Mouse (Mus musculus) adrenal gland, postnatal 10 days (tissue): ENCODE data around the gene Alyref. TPM values are rescaled to one million over a fixed set of nuclear protein-coding genes. Genes with fewer than 3 reads are reported as not detected.
"Not testable (repeated sequence)": the region's sequence is repeated elsewhere in the genome, so short reads cannot be mapped to it uniquely, and the experiment has no call there.

Source experiments
- DNase-seq: peaks from one replicate; pipeline ENCODE4 v3.0.0; 2021; ENCODE audit warnings: mixed read lengths
- total RNA-seq, 2 experiments: library from RNA; stranded (reverse); gene quantifications; 2 replicates each; pipeline ENCODE4 v1.2.3; 2021

Alyref gene
- total RNA-seq, 2 experiments from 2014 or later, result 112 to 114 TPM

DNA sequence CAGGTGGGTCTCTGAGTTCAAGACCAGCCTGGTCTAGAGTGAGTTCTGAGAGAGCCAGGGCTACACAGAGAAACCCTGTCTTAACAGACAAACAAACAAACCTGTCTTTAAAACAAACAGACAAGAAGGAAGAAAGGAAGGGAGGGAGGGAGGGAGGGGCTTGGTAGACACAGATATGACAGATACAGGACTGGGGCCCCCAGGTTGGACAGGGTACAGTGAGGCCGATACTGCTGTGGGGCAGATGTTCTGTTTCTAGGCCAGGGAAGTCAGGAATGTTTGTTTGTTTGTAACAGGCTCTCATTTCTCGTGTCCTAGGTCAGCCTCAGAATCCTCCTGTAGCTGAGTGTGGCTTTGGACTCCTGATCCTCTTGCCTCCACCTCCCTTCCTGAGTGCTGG lies 5.4 kb upstream of the Alyref start:
- DNase-seq, result no peak

DNA sequence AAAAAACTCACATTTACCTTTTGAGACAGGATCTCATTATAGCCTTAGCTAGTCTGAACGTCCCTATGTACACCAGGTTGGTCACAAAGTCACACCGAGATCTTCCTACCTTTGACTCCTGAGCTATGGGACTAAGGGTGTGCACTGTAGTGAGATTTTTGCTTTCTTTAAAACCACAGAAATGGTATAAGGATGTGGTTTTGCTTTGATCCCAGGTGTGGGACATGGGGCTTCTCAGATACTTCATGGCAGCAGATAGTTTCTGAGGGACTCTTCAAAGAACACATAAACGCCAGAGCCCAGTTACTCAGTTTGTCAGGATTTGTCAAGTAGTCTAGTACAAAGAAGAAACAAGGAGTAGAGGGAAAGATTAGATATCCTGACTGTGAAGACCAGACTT lies 2.6 kb upstream of the Alyref start:
- DNase-seq, result no peak

DNA sequence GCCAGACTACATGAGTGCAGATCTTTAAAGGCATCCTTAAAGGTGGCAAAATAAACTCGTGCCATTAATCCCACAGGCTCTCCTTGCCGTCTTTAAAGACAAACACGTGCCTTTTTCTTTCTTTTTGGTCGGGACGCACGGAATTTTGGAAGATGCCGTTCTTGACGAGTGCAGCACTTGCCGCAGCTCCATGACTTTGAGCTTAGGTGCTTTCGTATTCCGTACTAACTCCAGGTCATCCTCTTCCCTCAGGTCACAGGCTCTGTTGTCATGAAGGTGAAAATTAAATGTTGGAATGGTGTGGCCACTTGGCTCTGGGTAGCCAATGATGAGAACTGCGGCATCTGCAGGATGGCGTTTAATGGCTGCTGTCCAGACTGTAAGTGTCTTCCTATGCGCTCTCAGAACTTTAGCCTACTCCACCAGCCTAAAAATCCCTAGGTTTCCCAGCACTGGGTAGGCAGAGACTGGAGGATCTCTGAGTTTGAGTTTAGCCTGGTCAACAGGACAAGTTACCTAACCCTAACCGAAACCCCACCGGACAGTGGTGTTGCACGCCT lies 905 bp upstream of the Alyref start:
- no peak for DNase-seq

DNA sequence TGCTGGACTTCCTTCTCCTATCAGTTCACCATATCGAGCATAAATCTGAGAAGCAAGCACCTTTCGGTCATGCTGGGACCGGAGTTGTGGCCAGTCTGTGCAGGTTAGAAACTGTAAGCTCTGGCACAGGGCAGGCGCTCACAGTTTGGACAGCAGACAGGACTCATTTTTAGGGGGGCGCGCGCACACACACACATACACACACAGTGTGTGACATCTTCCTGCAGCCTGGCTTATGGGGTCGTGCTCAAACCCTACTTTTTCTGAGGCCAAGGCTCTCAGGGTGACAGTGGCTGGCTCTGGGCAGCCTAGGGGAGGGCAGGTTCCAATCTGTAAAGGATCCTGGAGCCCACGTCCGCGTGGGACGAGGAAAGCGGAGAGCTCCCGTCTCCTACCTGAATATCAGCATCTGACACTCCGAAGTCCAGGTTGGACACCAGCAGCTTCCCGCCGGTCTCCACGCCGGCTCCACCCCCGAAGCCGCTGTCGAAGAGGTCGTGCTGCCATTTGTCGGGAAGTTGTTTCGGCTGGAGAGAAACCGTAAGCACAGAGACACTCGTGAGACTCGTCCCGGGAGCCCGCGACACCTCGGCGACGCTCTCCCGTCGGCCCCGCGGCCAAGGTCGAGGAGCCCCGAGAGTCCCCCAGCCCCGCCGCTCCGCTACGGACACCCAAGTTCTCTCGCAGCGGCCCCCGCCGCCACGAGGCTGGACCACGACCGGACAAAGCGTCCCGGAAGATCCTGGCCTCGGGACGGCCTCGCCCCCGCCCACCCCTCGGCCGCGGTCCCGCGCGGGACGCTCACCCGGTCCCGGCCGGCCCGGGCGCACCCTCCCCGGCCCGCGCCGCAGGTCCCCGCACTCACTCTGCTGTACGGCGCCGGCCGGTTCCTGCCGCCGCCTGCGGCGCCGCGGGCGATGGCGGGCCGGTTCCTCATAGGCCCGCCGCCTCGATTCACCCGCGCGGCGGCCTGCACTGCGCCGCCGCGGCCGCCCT lies 627 bp downstream of the Alyref start:
- DNase-seq, result no peak

DNA sequence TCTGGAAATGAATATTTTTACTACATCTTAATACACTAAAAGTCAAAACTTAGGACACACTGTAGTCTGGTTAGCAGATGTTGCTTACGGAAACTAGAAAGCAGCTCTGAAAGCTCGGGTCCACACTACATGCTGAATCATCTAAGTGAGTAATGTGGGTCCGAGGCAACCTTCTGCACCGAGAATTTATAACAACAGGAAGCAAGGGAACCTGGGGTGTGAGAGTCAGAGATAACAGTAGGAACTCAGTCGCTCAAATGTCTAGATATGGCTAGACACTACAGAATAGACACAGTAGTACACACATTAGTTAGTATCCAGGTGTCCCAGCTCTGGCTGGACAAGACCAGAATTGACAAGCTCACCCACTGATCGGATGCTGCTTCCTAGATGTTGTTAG lies 9.6 kb downstream of the Alyref start:
- no peak for DNase-seq

DNA sequence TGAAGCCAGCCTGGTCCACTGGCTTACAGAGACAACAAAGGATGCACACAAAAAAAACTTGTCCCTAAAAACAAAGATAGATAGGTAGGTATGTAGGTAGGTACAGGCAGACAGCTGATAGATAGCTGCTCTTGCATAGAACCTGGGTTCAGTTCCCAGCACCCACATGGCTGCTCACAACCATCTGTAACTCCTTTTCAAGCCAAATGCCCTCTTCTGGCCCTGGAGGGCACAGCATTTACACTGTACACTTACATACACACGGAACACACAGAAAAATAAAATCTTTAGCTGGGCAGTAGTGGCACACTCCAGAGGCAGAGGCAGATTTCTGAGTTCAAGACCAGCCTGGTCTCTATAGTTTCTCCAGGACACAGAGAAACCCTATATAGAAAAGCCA lies 14.2 kb downstream of the Alyref start:
- DNase-seq, result no peak

DNA sequence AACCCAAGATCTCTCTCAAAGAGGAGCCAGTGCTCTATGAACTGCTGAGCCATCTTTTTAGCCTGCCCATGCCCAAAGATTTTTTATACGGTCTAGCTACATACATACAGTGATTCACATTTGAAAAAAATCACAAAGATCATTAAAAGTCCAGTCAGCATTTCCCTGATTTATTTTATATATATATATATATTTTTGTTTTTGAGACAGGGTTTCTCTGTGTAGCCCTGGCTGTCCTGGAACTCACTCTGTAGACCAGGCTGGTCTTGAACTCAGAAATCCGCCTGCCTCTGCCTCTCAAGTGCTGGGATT lies 15.2 kb downstream of the Alyref start:
- DNase-seq, result not testable (repeated sequence)

DNA sequence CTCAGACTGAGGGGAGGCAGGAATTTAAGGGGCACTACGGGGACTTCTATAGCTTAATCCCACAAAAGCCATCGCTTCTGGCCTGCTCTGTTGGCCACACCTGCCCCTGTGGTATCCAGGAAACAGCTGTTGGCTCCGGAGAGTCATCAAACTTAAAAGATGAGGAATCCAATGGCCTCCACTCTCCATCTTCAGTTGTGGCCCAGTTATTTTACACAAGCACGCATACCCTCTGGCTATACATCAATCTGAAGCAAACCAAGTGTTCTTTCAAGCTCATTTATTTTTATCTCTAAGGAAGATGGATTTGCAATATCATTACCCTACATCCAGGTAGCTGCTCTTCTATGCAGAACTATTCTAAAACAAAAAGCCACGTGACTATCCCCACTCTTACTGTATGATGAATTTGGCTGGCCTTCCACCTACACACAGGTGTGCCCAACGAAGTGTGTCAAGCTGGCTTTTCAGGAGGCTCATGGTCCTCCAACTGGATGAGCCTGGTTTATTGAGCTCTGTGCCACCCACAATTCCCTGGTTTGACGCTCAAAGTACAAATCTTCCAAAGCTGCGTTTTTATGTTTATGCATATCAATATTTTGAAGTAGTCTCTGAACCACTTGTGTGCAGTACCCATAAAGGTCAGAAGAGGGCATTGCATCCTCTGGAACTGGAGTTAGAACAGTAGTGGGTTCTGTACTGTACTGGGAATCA lies 15.7 kb downstream of the Alyref start:
- DNase-seq, result peak; percentile 49

DNA sequence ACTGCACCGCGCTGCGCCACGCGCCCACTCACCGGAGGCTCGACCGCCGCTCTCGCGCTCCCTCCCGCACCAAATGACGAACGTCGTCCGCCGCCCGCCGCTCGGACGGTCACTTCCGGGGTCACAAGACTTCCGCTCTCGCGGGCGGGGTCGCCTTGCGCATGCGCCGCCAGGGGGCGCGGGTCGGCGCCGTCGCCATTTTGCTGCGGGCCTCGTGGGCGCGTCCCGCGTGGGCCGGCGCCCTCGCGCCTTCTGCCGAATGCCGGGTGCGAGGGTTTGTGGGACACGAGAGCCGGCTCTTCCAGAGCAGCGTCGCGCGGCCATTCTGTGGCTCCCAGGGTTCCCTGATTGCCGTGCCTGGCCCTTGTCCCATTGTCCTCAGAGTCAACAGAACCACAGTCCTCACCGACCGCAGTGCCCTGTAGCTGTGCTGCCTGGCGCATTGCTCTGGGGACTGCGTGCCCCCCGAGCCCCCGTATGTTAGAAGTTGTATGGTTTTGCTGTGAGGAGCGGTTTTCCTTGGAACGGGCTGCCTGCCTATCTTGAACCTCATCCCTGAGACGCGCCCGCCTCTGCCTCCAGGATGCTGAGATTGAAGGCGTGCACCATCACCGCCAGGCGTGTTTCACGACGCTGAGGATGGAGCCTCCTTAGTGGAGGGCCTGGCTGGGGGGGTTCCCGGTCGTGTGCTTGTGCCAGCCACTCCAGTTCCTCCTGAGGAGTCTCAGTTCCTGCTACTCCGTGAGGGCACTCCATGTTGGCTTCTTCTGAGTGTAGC lies 16.5 kb downstream of the Alyref start, which contains the start of gene Arhgdia:
Arhgdia (minus strand) TSS at position 135 of the 778 bp plus-strand sequence.
- DNase-seq, result peak; percentile 93

DNA sequence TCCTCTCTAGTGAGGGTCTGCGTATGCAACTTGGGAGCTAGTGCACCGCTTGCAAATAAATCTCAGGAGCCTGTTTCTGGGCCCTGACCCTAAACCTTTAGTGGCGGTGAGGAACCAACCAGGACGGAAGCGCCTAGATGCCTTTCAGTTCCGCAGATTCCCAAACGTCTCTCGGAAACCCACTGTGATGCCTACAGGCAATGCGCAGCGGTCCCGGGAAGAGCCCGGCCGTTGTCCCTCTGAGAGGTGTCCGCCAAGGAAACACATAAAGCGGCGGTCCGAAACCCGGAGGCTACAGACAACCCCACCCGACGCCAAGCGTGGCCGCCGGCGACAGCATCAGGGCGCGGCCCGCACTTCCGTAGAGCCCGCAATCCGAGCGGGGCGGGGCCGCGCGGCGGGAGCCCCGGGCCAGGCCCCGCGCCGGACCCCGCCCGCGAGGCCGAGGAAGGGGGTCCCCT lies 17.3 kb downstream of the Alyref start:
- peak; percentile 52 for DNase-seq

DNA sequence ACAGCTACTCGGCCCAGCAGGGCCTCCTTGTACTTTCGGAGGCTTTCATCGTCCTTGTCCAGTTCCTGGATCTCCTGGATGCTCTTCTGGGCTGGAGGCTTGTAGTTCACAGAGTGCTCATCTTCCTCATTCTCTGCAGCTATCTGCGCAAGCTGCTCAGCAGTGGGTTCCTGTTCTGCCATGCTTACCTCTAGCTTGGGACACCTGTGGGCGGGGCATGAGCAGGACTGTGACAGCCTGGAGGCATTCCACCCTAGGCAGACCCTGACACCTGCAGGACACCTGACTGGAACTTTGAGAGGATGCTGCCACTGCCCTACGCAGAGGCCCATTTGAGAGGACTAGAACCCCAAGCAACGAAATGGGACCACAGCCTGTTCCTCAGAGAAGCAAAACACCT lies 18.0 kb downstream of the Alyref start:
- peak; percentile 19 for DNase-seq

DNA sequence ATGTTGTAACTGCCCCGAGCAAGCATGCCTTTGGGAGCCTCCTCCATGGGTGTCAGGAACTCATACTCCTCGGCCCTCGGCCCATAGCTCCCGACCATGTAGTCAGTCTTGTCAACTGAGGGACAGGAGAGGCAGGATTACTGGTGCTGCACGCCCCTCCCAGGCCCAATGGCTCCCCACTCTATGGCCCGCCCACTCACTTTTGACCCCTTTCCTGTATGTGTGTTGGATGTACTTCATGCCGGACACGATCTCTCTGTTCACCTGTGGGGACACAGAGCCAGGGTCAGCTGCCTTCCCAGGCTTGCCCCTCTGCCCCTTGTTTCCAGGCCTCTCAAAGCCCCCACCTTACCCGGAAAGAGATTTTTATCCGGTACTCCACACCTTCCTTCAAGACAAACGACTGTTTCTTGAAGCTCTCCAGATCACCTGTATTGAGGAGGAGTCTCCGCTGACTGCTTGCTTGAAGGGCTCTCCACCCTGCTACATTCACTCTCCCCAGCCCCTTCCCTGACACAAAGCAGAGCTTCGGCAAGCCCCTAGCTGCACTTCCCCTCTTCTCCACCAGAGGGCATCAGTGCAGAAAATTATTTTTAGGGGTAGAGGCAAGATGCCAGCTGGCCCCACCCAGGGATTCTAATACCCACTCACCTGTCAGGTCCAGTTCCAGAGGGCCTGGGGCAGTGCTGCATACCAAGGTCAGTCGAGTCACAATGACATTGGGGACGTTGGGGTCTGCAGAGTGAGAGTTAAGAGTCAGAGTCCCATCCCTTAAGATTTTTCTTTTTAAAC lies 18.7 kb downstream of the Alyref start:
- DNase-seq, result peak; percentile 82

DNA sequence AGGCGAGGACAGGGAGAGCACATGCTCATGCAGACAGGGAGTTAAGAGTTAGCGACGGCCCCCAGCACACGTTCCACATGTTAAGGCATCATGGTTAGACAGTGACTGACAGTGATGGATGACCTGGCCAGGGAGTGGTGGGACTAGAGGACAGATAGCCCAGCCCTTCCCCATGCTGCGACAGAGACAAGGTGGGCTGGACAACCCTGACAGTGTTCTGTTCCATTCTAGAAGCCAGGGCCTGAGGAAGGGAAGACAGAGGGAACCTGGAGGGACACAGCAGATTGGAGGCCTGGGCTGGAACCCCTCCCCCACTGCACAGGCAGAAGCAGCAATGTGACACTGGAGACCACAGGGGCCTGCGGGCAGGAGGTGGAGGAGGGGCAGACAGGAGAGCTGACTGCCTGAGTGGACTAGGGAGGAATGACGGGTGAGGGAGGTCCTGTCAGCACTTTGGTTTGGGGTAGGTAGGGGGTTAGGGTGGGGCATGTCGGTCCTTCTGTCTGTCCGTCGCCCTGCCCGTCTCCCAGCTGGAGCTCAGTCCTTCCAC lies 19.4 kb downstream of the Alyref start:
- DNase-seq, result peak; percentile 12

DNA sequence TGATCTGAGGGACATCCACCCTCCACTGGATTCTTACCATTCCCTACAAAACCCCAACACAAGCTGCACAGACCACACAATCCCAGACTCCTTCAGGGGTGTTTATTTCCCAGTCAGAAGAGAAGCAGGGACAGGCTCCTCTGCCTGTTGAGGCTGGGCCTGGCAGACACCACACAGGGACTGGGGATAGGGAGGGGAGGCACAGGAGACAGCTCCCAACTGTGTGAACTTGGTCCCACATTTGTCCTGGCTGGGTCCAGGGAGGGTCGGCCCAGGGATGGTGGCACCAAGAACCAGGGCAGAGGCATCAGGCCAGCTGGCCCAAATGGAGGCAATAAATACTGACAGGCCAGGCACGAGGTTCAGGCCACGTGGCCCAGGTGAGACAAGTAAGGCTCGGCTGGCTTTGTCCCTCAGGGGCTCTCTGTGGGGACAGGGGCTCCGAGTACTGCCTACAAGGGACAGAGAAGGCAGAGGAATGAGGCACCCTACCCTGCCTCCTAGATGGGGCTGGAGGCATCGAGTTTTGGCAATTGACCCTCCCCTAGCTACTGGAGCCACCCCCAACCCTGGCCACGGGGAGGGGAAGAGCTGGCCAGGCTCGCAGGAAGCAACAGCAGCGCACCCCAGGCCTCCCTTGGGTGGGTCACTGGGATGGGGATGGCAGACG lies 20.0 kb downstream of the Alyref start:
- peak; percentile 22 for DNase-seq

DNA sequence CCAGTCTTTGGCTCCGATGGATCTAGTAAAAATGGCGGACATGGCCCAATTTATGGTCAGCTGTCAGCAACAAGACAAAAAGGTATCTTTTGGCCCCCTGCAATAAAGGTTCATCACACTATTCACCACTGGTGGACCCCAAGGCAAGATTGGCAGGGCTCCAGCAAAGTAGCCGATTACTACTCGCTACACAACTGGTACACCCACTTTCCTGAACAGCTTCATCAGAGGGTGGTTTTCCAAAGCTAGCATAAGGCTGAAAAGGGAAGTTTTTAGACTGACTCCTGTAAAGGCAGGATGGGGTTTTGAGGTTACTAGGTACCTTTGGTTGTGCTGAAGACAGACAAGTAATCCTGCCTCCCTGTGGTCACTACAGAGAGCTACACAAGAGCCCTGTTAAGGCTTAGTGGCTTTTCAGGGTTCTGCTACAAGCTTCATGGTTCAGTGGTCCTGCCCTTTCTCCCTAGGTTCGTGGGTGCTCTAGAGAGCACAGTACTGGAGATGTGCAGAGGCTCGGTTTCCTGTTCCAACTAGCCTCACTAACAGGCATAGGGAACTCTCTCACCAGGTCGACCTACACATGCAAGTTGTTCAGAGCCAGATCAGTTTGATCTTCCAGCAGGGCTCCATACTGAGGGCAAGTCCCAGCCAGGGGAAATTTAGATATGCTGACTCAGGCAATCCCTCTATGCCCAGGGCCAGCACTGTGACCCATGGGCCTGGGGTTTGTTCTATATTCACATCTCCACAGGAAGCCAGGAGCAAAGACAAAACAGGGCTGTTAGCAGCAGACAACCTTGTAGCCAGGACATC lies 20.7 kb downstream of the Alyref start:
- DNase-seq, result peak; percentile 20

DNA sequence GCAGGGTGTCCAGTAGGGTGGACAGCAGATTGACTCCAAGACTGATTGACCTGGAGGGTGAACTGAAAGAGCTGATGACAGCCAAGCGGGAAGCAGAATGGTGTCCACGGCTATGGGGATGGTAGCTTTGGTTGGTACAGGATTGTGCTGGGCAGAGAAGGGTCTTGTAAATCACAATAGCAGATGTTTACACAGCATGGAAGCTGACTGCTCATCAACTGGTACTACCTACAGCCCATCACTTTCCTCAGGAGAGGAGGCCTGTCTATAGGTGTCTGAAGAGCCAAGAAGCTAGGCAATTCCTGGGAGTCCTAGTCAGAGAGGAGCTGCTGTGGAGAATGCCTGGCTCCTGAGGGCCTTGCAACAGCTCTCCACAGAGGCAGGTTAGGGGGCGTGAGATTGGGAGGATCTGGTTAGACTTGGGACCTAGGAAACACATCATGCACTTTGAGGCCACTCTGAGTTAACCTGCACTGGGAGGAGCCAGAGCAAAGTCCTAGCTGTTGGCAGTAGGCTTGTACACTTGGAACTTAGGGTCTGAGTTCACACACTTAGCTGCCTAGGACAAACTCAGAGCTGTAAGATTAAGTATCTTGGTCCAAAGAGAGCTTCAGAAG lies 21.7 kb downstream of the Alyref start:
- peak; percentile 11 for DNase-seq

DNA sequence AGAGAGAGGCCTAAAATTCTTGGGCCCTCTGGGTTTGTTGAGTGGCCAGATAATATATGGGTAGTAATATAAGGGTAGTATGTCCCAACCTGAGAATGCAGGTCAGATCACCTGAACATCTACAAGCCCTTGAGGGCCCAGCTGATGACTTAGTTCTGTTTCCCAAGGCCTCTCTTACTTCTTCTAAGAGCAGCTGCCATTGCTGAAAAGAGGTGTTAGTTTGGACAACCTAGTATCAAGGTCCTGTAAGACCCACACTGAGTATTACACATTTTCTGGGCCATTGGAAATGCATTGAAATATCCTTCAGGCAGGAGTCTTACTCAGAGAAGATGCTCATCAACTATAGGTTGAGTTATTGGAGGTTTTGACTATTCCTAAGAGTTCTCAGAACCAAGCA lies 22.2 kb downstream of the Alyref start:
- no peak for DNase-seq

DNA sequence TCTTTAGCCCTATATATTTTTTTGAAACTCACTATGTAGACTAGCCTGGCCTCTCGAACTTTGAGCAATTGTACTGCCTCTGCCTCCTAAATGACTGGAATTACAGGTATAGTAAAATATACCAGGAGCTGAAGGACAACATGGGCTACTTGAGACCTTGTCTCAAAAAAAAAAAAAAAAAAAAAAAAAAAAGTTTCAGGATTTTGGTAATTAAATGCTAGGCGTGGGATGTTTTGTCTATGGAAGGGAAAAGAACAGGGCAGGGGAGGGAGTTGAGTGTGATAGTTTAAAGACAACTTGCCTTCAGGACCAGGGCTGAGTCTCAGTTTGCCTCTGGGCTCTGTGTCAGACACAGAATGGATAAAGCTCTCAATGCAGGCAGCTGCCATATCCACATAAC lies 23.1 kb downstream of the Alyref start:
- DNase-seq, result no peak

DNA sequence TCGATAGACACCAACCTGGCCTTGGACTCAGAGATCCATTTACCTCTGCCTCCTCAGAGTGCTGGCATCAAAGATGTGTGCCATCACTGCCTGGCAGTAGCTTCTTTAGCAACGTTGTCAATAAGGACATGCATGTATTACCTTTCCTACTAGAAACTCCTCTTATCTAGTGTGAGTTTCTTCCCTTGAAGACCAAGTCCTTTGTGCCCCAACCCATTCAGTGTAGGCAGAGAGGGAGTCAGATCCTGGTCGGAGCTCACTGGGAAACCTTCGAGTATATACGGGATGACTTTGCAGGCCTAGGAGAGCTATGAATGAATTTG lies 23.9 kb downstream of the Alyref start:
- DNase-seq, result no peak
